Mouse (Mus musculus) limb, embryonic 11.5 days (tissue): Measurements from ENCODE around the gene Arpc2. TPM values are rescaled to one million over a fixed set of nuclear protein-coding genes. Genes with fewer than 3 reads are reported as not detected.

Experiments used
- ATAC-seq: fragments of 200-750 bp; cut with Nextera tagmentation; 2 replicates; pipeline ENCODE4 v1.8.0; 2017; ENCODE audit warnings: low read depth; ENCODE audit not compliant: insufficient number of reproducible peaks, low FRiP score, low TSS enrichment
- DNase-seq: peaks from one replicate; pipeline ENCODE4 v3.0.0-alpha.2; 2015; ENCODE audit warnings: low spot score
- H3K27ac ChIP-seq: fragments of 300-500 bp; sonication (generic); replicated peaks from 2 replicates; pipeline ENCODE4 v1.5.1; 2014; ENCODE audit warnings: low read depth, mild to moderate bottlenecking, low read length
- H3K27me3 ChIP-seq: fragments of 300-500 bp; sonication (generic); 2 replicates; pipeline ENCODE4 v1.6.1; 2014; ENCODE audit warnings: mild to moderate bottlenecking, low read length, mixed read lengths; ENCODE audit not compliant: control insufficient read depth, insufficient read depth
- H3K36me3 ChIP-seq: fragments of 300-500 bp; sonication (generic); 2 replicates; pipeline ENCODE4 v1.6.1; 2014; ENCODE audit warnings: mild to moderate bottlenecking, low read length, moderate library complexity, mixed read lengths; ENCODE audit not compliant: control insufficient read depth, insufficient read depth
- H3K4me1 ChIP-seq: fragments of 300-500 bp; sonication (generic); 2 replicates; pipeline ENCODE4 v1.6.1; 2014; ENCODE audit warnings: low read length, mixed read lengths; ENCODE audit not compliant: control insufficient read depth, insufficient read depth
- H3K4me2 ChIP-seq: fragments of 300-500 bp; sonication (generic); 2 replicates; pipeline ENCODE4 v1.6.1; 2014; ENCODE audit warnings: low read depth, mild to moderate bottlenecking, moderate library complexity; ENCODE audit not compliant: severe bottlenecking
- H3K4me3 ChIP-seq: fragments of 300-500 bp; sonication (generic); 2 replicates; pipeline ENCODE4 v1.5.1; 2014; ENCODE audit warnings: low read depth, low read length
- H3K9ac ChIP-seq: fragments of 300-500 bp; sonication (generic); 2 replicates; pipeline ENCODE4 v1.6.1; 2014; ENCODE audit warnings: mild to moderate bottlenecking, low read length
- H3K9me3 ChIP-seq: fragments of 300-500 bp; sonication (generic); 2 replicates; pipeline ENCODE4 v1.6.1; 2016; ENCODE audit warnings: low read length; ENCODE audit not compliant: control insufficient read depth
- WGBS: fragments of 180-500 bp; shearing (Covaris S2); extraction: QIAGEN DNeasy Blood & Tissue Kit; methylation state at CpG from one replicate; pipeline ENCODE4 v1.1.7; 2014; 5-methylcytosine and 5-hydroxymethylcytosine counted together
- polyA plus RNA-seq: library from polyadenylated mRNA; unstranded; fragments of >200 nt; fragmentation: Nextera tagmentation; extraction: Ambion mirVana; gene quantifications from 2 replicates; pipeline ENCODE4 v1.2.1, GENCODE M21; 2014

Arpc2 gene
- polyA plus RNA-seq, 1 experiment from 2014 or later, result 323 TPM

GRCm38 (mm10) chr1:74304339-74304790 lies 68.5 kb downstream of the Arpc2 start:
- 3% methylated on average over 12 of the region's 12 CpGs for WGBS
- Histone ChIP-seq H3K27ac (peak overlapping the region; percentile 22; the same call in 1 of the 2 replicates), H3K4me2 (peak overlapping the region; percentile 86), H3K36me3 (no peaks in the 10 kb centered on the region), H3K9me3 (no peaks in the 10 kb centered on the region), H3K4me3 (peak overlapping the region; percentile 60), H3K4me1 (peaks cover 7% of the 10 kb centered on the region; the same call in 1 of the 2 replicates), H3K9ac (peak overlapping the region; percentile 71), H3K27me3 (no peaks in the 10 kb centered on the region)
- DNase-seq (no peak), ATAC-seq (no peak)

- Histone ChIP-seq H3K4me1 (peaks cover 7% of the 10 kb centered on the region; the same call in 1 of the 2 replicates), H3K27ac (no peak overlapping the region), H3K9ac (no peak overlapping the region), H3K27me3 (no peaks in the 10 kb centered on the region), H3K36me3 (no peaks in the 10 kb centered on the region), H3K4me3 (no peak overlapping the region), H3K4me2 (no peak overlapping the region), H3K9me3 (no peaks in the 10 kb centered on the region)
- DNase-seq, result no peak
- 56% methylated on average over 4 of the region's 4 CpGs for WGBS
- no peak for ATAC-seq
These were observed 69.1 kb downstream of the Arpc2 start for GRCm38 (mm10) chr1:74304946-74305345.

DNA sequence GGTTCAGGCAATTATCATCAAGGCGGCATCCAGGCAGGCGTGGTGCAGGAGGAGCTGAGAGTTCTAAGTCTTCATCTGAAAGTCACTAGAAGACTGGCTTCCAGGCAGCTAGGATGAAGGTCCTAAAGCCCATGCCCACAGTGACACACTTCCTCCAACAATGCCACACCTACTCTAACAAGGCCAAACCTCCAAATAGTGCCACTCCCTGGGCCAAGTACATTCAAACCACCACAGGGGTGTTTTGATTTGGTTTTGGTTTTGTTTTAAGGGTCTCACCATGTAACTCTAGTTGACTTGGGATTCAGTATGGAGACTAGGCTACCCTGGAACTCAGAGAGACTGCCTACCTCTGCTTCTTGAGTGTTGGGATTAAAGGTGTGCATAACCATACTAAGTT lies 69.6 kb downstream of the Arpc2 start, which contains the start of gene Tmbim1:
TSS of gene Tmbim1 (minus strand) at position 101 of the 400 bp plus-strand sequence.
- Histone ChIP-seq H3K27ac (no peak within 1 kb of the TSS), H3K4me1 (peaks cover 7% of the 10 kb centered on the region; the same call in 1 of the 2 replicates), H3K4me2 (peak within 1 kb of the TSS; percentile 86), H3K27me3 (no peaks in the 10 kb centered on the region), H3K36me3 (no peaks in the 10 kb centered on the region), H3K9me3 (no peaks in the 10 kb centered on the region), H3K9ac (no peak within 1 kb of the TSS), H3K4me3 (peak within 1 kb of the TSS; percentile 60; the same call in 1 of the 2 replicates)
- WGBS, result 42% methylated on average over 2 of the region's 2 CpGs
- no peak for DNase-seq
- no peak for ATAC-seq

- DNase-seq (no peak), ATAC-seq (no peak)
- no peak overlapping the region for H3K9ac ChIP-seq
- H3K4me2 ChIP-seq, result no peak overlapping the region
- WGBS, result 97% methylated on average over 1 of the region's 1 CpGs
- no peaks in the 10 kb centered on the region for H3K9me3 ChIP-seq
- no peaks in the 10 kb centered on the region for H3K27me3 ChIP-seq
- peaks cover 7% of the 10 kb centered on the region; the same call in 1 of the 2 replicates for H3K4me1 ChIP-seq
- no peaks in the 10 kb centered on the region for H3K36me3 ChIP-seq
- no peak overlapping the region for H3K27ac ChIP-seq
- H3K4me3 ChIP-seq, result no peak overlapping the region
These were observed 71.3 kb downstream of the Arpc2 start for GRCm38 (mm10) chr1:74307146-74307545.

DNA sequence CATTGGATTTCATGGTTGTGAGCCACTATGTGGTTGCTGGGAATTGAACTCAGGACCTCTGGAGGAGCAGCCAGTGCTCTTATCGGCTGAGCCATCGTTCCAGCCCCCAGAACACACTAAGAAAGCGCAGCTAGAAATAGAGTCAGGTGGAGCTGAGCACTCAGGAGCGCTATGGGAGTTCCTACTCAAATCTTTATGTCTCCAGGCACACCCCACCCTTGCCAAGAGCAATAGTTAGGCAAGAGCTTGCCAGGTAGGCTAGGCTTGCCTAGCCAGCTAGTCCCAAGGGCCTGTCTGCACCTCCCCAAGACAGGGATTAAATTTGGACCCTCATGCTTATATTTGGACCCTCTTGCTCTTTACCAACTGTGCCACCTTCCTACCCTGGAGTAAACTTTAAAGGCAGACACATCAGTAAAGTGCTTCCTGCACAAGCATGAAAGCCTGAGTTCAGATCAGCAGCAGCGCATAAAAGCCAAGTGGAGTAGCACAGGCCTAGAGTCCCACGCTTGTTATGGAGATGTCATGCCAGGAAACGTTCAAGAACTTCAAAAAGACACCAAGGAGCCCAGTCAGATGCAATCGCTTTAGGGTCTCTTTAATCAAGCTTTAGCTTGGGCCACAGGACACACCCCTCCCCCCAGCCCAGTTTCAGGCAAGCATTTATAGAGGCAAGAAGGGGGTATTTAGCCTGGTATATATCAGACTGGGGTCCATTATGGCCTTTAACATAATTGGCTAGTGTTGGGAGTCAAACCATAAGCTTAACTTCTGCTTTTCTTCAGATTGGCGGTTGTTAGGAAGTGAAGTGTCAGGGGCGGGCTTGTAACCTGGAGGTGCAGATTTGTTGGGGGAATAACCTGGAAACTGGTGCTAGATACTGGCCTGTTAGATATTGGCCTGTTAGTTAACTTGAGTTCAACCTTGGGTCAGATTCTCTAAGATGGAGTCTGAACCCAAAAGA lies 72.4 kb downstream of the Arpc2 start:
- H3K4me3 ChIP-seq, result no peak overlapping the region
- H3K9ac ChIP-seq, result no peak overlapping the region
- DNase-seq (no peak), ATAC-seq (no peak)
- H3K4me1 ChIP-seq, result no peaks in the 10 kb centered on the region
- H3K9me3 ChIP-seq, result no peaks in the 10 kb centered on the region
- no peaks in the 10 kb centered on the region for H3K36me3 ChIP-seq
- H3K27me3 ChIP-seq, result no peaks in the 10 kb centered on the region
- 61% methylated on average over 10 of the region's 10 CpGs for WGBS
- no peak overlapping the region for H3K4me2 ChIP-seq
- H3K27ac ChIP-seq, result no peak overlapping the region

GRCm38 (mm10) chr1:74309767-74310166 lies 73.9 kb downstream of the Arpc2 start:
- no peaks in the 10 kb centered on the region for H3K4me1 ChIP-seq
- H3K4me2 ChIP-seq, result no peak overlapping the region
- no peaks in the 10 kb centered on the region for H3K36me3 ChIP-seq
- H3K4me3 ChIP-seq, result no peak overlapping the region
- H3K27ac ChIP-seq, result no peak overlapping the region
- no peaks in the 10 kb centered on the region for H3K27me3 ChIP-seq
- ATAC-seq (no peak), DNase-seq (no peak)
- no peaks in the 10 kb centered on the region for H3K9me3 ChIP-seq
- WGBS, result 57% methylated on average over 3 of the region's 3 CpGs
- no peak overlapping the region for H3K9ac ChIP-seq

DNA sequence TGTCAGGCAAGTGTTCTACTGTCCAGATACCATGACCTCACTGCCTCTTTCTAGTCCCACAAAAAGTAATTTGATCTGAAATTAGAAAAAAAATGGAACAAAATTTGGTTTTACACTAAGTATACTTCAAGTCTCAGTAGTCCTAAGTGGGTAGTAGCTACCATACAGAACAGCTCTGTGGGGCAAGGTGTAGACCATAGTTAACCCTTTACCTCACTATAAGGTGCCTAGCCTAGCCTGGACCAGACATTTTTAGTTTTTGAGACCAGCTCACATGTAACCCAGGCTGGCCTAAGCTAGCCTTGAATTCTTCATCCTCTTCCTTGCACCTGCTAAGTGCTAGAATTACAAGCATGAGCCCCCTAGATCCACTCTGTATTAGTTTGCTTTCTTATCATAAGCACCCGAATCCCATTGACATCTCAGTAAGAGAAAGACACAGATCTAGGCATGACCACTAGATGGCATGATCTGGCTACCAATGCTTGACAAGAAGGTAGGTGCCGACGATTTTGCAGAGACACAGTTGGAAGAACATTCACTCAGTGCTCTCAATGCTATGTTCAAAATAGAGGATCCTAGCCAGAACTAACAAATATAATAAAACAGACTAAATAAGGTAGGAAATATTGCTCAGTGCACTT lies 77.3 kb downstream of the Arpc2 start:
- H3K9me3 ChIP-seq, result no peaks in the 10 kb centered on the region
- no peaks in the 10 kb centered on the region for H3K36me3 ChIP-seq
- peaks cover 5% of the 10 kb centered on the region; the same call in 1 of the 2 replicates for H3K4me1 ChIP-seq
- H3K4me3 ChIP-seq, result no peak overlapping the region
- no peak overlapping the region for H3K4me2 ChIP-seq
- no peaks in the 10 kb centered on the region for H3K27me3 ChIP-seq
- H3K9ac ChIP-seq, result no peak overlapping the region
- H3K27ac ChIP-seq, result no peak overlapping the region
- ATAC-seq (no peak), DNase-seq (peak; percentile 70)
- WGBS, result 10% methylated on average over 3 of the region's 3 CpGs

DNA sequence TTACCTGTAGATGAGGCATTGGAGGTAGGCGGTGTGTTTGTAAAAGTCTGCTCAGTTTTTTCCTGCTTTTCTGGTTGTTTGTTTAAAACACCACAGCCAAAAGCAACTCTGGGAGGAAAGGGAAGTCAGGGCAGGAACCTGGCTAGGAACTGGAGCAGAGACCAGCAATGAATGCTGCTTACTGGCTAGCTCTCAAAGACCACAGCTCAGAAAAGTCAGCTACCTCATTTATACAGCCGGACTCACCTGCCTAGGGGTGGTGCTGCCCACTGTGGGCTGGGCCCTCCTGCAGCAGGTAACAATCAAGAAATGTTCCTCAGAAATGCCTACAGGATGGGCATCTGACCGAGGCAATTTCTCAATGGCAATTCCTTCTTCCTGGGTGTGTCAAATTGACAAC lies 78.9 kb downstream of the Arpc2 start:
- no peak overlapping the region for H3K27ac ChIP-seq
- H3K4me3 ChIP-seq, result no peak overlapping the region
- no peak for DNase-seq
- H3K9me3 ChIP-seq, result no peaks in the 10 kb centered on the region
- H3K36me3 ChIP-seq, result no peaks in the 10 kb centered on the region
- no peak overlapping the region for H3K9ac ChIP-seq
- ATAC-seq, result no peak
- H3K27me3 ChIP-seq, result no peaks in the 10 kb centered on the region
- peaks cover 5% of the 10 kb centered on the region; the same call in 1 of the 2 replicates for H3K4me1 ChIP-seq
- H3K4me2 ChIP-seq, result no peak overlapping the region
- 93% methylated on average over 3 of the region's 3 CpGs for WGBS
